28 mouse cellular contexts compared by ENCODE assay signal in the genomic region with DNA sequence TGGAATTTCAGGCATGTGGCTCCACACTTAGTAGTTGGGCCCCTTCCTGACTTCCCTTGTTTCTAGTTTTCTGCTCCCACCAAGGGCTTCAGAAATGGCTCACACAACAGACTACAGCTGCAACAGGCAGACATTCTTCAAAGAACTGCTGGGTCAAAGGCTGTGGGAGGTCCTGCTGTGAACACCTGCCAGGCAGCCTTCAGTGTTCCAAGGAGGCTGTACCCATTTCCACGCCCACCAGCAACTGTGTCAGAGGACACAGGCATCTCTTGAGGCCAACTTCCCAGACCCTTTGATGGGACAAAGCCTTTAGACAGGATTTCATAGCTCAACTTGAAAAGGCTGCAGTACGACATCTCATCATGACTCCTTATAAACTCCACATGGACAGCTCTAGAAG. TPM values are rescaled to one million over a fixed set of nuclear protein-coding genes. Genes with fewer than 3 reads are reported as not detected.
DNase-seq lines count a peak whose midpoint lies in the region; ATAC-seq lines count a peak whose summit lies in the region.
"Had no signal": no experiment of that assay in that cellular context is flagged by ENCODE, and none has a peak within 500 bp of the region (broad histone marks: within the 10 kb centered on the region; RNA-seq: fewer than 3 reads in every experiment).

No protein-coding gene starts in this region.

- H3K4me1 ChIP-seq in heart, embryonic 16.5 days (ENCODE audit: control insufficient read depth, insufficient read depth, low read length), result peaks cover 4% of the 10 kb centered on the region
- H3K4me1 ChIP-seq in brown adipose tissue, adult 24 weeks (ENCODE audit: control insufficient read depth, insufficient read depth, insufficient read length, low read length), result peaks cover 12% of the 10 kb centered on the region
- H3K4me1 ChIP-seq in kidney, embryonic 15.5 days, result peaks cover 8% of the 10 kb centered on the region

- no peak overlapping the region for H3K4me3 ChIP-seq in heart, embryonic 16.5 days (ENCODE audit: low read length)
- H3K4me3 ChIP-seq in brown adipose tissue, adult 24 weeks (ENCODE audit: insufficient read depth, low read depth, low read length), result peak overlapping the region; percentile 46
- H3K4me3 ChIP-seq in kidney, embryonic 15.5 days (replicated peaks), result no peak overlapping the region
- H3K4me3 ChIP-seq: embryonic facial prominence, embryonic 15.5 days had no signal

- ATAC-seq in heart, embryonic 16.5 days (replicated peaks; ENCODE audit: extremely low read depth, insufficient read depth, low FRiP score), result peak; percentile 54; the same call in 1 of the 2 replicates
- no peak for ATAC-seq in kidney, embryonic 15.5 days (replicated peaks; ENCODE audit: low FRiP score)

- WGBS in heart, embryonic 16.5 days, result 62% methylated on average over 2 of the region's 2 CpGs
- WGBS in kidney, embryonic 15.5 days, result 44% methylated on average over 2 of the region's 2 CpGs

- no peak overlapping the region for H3K27ac ChIP-seq in heart, embryonic 16.5 days (ENCODE audit: low read length)
- peak overlapping the region; percentile 91 for H3K27ac ChIP-seq in brown adipose tissue, adult 24 weeks (replicated peaks; ENCODE audit: low read depth, low read length)
- no peak overlapping the region for H3K27ac ChIP-seq in kidney, embryonic 15.5 days
- H3K27ac ChIP-seq: embryonic facial prominence, embryonic 15.5 days had no signal

- no peak overlapping the region for H3K4me2 ChIP-seq in heart, embryonic 16.5 days (ENCODE audit: low read depth, low read length)
- H3K4me2 ChIP-seq in kidney, embryonic 15.5 days, result no peak overlapping the region
- H3K4me2 ChIP-seq: embryonic facial prominence, embryonic 15.5 days; heart, embryonic 11.5 days had no signal

- H3K9me3 ChIP-seq in heart, embryonic 16.5 days (replicated peaks; ENCODE audit: control insufficient read depth, low read length), result no peaks in the 10 kb centered on the region; the same call in 1 of the 2 replicates
- no peaks in the 10 kb centered on the region for H3K9me3 ChIP-seq in kidney, embryonic 15.5 days (replicated peaks)
- H3K9me3 ChIP-seq: embryonic facial prominence, embryonic 15.5 days had no signal

- DNase-seq in heart, postnatal 4 days, result no peak
- DNase-seq in Muller cell, postnatal 12 days (ENCODE audit: inconsistent ontology term), result peak; percentile 12
- peak; percentile 76 for DNase-seq in thymus, postnatal 0 days (ENCODE audit: low spot score)
- DNase-seq in cerebellum, adult 9-11 months, result no peak
- no peak for DNase-seq in right cerebral cortex, postnatal 4 days
- DNase-seq: adrenal gland, adult 8-10 months; cerebellum, adult 18-20 months had no signal

- H3K36me3 ChIP-seq in heart, embryonic 16.5 days (ENCODE audit: control insufficient read depth, insufficient read depth), result no peaks in the 10 kb centered on the region
- no peaks in the 10 kb centered on the region for H3K36me3 ChIP-seq in kidney, embryonic 15.5 days
- H3K36me3 ChIP-seq: embryonic facial prominence, embryonic 15.5 days had no signal

- H3K9ac ChIP-seq in heart, embryonic 16.5 days (ENCODE audit: low read length), result no peak overlapping the region
- no peak overlapping the region for H3K9ac ChIP-seq in kidney, embryonic 15.5 days
- H3K9ac ChIP-seq: embryonic facial prominence, embryonic 15.5 days had no signal

- no peaks in the 10 kb centered on the region for H3K27me3 ChIP-seq in heart, embryonic 16.5 days (ENCODE audit: control insufficient read depth, insufficient read depth, low read length)
- no peaks in the 10 kb centered on the region for H3K27me3 ChIP-seq in kidney, embryonic 15.5 days
- H3K27me3 ChIP-seq: embryonic facial prominence, embryonic 15.5 days had no signal

RNA-seq across cellular contexts. Expression of a gene that starts 14.7 kb away (rescaled TPM):
- 45.4 and 47.6 TPM in 2 replicates for polyA plus RNA-seq in heart, embryonic 16.5 days (2015; fragmentation: Nextera tagmentation; extraction: Ambion mirVana)
- total RNA-seq in heart, postnatal 4 days (2021), result 10 to 100 TPM; 28.4 to 28.7 TPM
- 297 and 414 TPM in 2 replicates for polyA plus RNA-seq in brown adipose tissue, adult 24 weeks (2012; ENCODE audit: insufficient read depth, insufficient read length, missing spikeins)
- 77.9 and 80.3 TPM in 2 replicates for polyA plus RNA-seq in thymus, postnatal 0 days (2015; fragmentation: Nextera tagmentation; extraction: Ambion mirVana)
- polyA plus RNA-seq in kidney, embryonic 15.5 days (2015; fragmentation: Nextera tagmentation; extraction: Ambion mirVana), result 46.9 and 48.6 TPM in 2 replicates

RNA-seq across cellular contexts. Expression of a gene that starts 28.2 kb away (rescaled TPM):
- polyA plus RNA-seq in heart, embryonic 16.5 days (2015; fragmentation: Nextera tagmentation; extraction: Ambion mirVana), result 218 and 242 TPM in 2 replicates
- total RNA-seq in heart, postnatal 4 days (2021), result 100 to 1,000 TPM; 127 to 129 TPM
- 80.6 and 87.2 TPM in 2 replicates for polyA plus RNA-seq in brown adipose tissue, adult 24 weeks (2012; ENCODE audit: insufficient read depth, insufficient read length, missing spikeins)
- polyA plus RNA-seq in thymus, postnatal 0 days (2015; fragmentation: Nextera tagmentation; extraction: Ambion mirVana), result 326 and 329 TPM in 2 replicates
- 255 and 262 TPM in 2 replicates for polyA plus RNA-seq in kidney, embryonic 15.5 days (2015; fragmentation: Nextera tagmentation; extraction: Ambion mirVana)

RNA-seq across cellular contexts. Expression of a gene that starts 44.7 kb away (rescaled TPM):
- 0.33 TPM in 1 of 2 replicates, not detected in the other for polyA plus RNA-seq in heart, embryonic 16.5 days (2015; fragmentation: Nextera tagmentation; extraction: Ambion mirVana)
- not detected for total RNA-seq in heart, postnatal 4 days (2021)
- polyA plus RNA-seq in brown adipose tissue, adult 24 weeks (2012; ENCODE audit: insufficient read depth, insufficient read length, missing spikeins), result not detected in 2 replicates
- 0.23 and 0.44 TPM in 2 replicates for polyA plus RNA-seq in thymus, postnatal 0 days (2015; fragmentation: Nextera tagmentation; extraction: Ambion mirVana)
- polyA plus RNA-seq in kidney, embryonic 15.5 days (2015; fragmentation: Nextera tagmentation; extraction: Ambion mirVana), result not detected in 2 replicates
- total RNA-seq: adrenal gland, adult 8-10 months; common myeloid progenitor, adult 5-6 weeks; gastrocnemius, postnatal 4 days; layer of hippocampus, postnatal 25 days; liver, adult 2 months; megakaryocyte, adult 5-6 weeks; midbrain, postnatal 0 days had no signal
- polyA plus RNA-seq: brain, embryonic 14.5 days; C2C12; embryonic facial prominence, embryonic 15.5 days; forebrain, embryonic 11.5 days; heart, embryonic 11.5 days; hindbrain, embryonic 11.5 days; intestine, embryonic 14.5 days; kidney, embryonic 14.5 days; large intestine, adult 2 months; liver, adult 2 months; neural tube, embryonic 11.5 days; spleen, adult 2 months; stomach, embryonic 16.5 days had no signal

RNA-seq across cellular contexts. Expression of a gene that starts 49.2 kb away (rescaled TPM):
- 88.8 and 92.5 TPM in 2 replicates for polyA plus RNA-seq in heart, embryonic 16.5 days (2015; fragmentation: Nextera tagmentation; extraction: Ambion mirVana)
- total RNA-seq in heart, postnatal 4 days (2021), result 10 to 100 TPM; 87.0 to 99.9 TPM
- 19.4 and 21.5 TPM in 2 replicates for polyA plus RNA-seq in brown adipose tissue, adult 24 weeks (2012; ENCODE audit: insufficient read depth, insufficient read length, missing spikeins)
- polyA plus RNA-seq in thymus, postnatal 0 days (2015; fragmentation: Nextera tagmentation; extraction: Ambion mirVana), result 57.1 and 60.9 TPM in 2 replicates
- 91.5 and 99.8 TPM in 2 replicates for polyA plus RNA-seq in kidney, embryonic 15.5 days (2015; fragmentation: Nextera tagmentation; extraction: Ambion mirVana)

RNA-seq across cellular contexts. Expression of a gene that starts 50.1 kb away (rescaled TPM):
- polyA plus RNA-seq in heart, embryonic 16.5 days (2015; fragmentation: Nextera tagmentation; extraction: Ambion mirVana), result 33.0 and 33.9 TPM in 2 replicates
- 10 to 100 TPM; 45.0 to 49.2 TPM for total RNA-seq in heart, postnatal 4 days (2021)
- polyA plus RNA-seq in brown adipose tissue, adult 24 weeks (2012; ENCODE audit: insufficient read depth, insufficient read length, missing spikeins), result 8.4 and 11.1 TPM in 2 replicates
- polyA plus RNA-seq in thymus, postnatal 0 days (2015; fragmentation: Nextera tagmentation; extraction: Ambion mirVana), result 17.1 and 18.8 TPM in 2 replicates
- 32.0 and 34.1 TPM in 2 replicates for polyA plus RNA-seq in kidney, embryonic 15.5 days (2015; fragmentation: Nextera tagmentation; extraction: Ambion mirVana)

Comparison
In these comparisons a context has a peak if more than half of its experiments do, and no peak if none do; other contexts are left out.
1. DNase-seq: peak in Muller cell, postnatal 12 days (single experiment) and thymus, postnatal 0 days (single experiment); none in heart, postnatal 4 days (single experiment), cerebellum, adult 9-11 months (single experiment) and right cerebral cortex, postnatal 4 days (single experiment).